Mouse (Mus musculus) MEL-GATA-1-ER (cell line): ENCODE results near the gene Gm20388.

Source experiments
- DNase-seq: peaks from one replicate; pipeline ENCODE4 v3.0.0-alpha.2; 2012; ENCODE audit warnings: low read depth; ENCODE audit errors: extremely low read depth

The Gm20388 gene

DNA sequence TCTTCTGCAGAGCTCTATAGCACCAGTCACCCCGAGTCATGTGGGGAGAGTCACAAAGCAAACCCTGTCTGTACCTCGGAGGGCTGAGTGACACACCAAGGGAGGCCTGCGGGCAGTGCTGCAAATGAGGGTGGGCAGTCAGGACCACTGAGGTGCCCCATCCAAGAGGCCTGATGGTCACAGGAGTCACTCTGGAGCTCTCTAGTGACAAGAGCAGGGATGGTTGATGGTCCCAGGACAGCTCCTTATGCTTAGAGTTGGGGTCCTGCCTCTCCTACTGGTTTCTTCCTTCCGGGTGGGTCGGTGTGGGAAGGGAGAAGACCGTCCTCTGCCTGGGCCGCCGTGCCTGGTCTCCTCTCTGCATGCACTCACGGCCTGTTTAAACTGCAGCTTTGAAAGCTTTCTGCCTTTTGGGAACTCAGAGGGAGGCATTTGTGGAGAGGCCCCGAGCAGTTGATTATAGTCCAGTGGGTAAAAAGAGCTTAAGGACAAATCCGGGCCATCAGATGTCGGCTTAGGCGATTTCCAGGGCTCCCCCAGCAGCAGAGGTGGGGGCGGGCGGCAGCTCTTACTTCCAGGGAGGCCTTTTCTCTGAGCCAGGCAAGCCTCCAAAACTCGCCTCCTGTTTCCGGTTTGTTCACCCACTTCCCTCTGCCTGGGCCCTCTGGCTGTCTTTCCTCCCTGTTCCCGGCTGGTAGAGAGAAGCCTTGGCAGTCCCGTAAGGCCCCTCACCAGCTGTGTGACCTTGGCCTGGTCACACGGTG, 516.2 kb downstream of the Gm20388 start:
- no peak for DNase-seq

DNA sequence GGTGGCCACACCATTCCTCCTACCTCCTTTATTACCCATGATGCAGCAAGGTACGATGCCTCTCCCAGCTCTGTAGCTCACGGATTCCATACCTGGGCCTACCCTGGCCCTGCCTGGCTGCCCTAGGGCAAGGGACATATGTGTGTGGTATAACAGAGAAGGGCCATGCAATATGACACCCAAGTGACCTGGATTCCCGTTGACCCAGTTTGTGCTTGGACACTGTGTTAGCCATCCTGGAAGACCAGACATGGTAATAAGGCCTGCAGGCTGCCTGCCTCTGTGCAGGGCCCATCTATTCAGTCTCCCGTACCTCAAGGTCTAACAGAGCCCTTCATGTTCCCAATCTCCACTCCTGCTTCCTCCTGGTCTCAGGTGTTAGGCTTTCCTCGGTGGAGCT, 517.9 kb downstream of the Gm20388 start:
- no peak for DNase-seq

DNA sequence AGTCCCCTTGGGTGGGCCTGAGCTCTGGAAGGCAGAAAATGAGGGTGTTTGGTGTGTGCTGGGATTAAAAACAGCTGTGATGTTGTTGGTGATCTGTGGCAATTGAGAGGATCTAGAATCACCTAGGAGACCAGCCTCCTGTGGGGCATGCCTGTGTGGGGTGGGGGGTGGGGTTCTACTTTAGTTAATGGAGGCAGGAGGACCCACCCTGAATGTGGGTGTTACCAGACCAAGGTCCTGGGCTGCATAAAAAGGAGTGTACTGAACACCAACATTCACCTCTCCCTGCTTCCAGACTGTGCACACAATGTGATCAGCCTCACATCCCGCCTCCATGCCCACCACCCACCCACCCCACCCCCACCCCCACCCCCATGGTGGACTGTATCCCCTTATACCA, 518.5 kb downstream of the Gm20388 start:
- no peak for DNase-seq

DNA sequence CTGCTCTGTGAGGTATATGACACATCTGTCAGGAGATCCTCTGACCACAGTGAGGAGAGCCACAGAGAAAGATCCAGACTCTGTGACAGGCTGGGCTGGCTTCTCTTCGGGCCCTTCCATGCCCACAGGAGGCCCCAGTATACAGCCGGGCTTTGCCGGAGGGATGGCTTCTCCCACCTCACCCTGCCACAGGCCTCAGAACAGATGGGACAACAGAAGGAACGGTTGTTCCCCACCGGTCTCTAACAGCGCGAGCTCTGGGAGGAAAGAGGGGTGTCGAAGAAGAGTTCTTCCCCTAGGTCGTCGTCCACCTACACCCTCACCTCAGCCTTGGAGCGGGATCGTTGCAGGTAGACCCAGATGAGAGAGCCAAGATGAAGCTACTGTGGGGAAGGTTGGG, 520.4 kb downstream of the Gm20388 start:
- DNase-seq = no peak

DNA sequence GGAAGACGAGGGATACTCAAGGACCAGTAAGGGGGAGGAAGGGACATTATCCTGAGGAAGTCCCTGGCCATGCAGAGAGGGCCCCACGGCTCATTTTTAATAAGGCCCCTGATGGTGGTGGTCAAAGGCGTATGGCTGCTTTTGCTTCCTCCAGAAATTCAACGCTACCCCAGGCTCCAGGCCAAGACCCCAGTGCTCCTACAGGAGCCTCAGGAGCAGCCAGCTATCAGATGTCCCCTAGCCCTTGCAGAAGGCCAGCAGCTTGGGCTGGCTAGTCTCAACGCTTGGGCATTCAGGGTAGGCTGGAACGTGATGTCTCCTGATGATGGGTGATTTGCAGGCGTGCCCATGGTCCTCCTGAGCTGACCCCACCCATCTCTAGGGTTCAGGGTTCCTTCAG, 521.8 kb downstream of the Gm20388 start:
- no peak for DNase-seq

DNA sequence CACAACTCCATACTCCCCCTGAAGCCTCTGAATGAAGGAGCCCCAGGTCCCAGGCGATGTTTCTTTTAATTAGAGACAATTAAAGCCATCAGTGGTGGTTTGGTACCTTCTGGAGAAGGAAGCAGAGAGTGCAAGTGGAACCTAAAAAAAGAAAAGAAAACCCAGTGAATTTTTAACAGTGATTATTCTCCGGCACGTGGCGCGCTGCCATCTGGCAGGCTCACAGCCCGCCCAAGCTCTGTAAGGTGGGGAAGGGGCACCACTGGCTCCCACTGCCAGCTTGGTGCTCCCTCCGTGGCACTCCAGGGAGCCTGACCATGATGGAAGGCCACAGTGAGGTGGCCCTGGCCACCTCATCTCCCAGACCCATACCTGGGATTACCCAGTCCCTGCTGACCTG, 522.5 kb downstream of the Gm20388 start:
- DNase-seq = no peak

DNA sequence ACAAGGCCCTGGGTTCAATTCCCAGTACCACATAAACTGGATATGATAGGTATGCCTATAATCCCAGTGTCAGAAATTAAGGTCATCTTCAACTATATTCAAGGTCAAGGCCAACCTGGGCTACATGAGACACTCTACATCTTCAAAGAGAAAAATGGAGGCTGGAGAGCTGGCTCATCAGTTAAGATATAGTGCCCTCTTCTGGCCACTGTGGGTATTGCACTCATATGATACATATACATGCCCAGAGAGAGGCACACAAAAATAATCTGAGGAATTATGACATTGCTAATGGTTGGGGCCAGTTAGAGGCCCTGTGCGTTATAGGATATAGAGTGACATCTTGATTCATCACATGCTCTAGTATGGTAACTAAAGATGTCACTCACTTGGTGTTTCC, 523.1 kb downstream of the Gm20388 start:
- DNase-seq = no peak

DNA sequence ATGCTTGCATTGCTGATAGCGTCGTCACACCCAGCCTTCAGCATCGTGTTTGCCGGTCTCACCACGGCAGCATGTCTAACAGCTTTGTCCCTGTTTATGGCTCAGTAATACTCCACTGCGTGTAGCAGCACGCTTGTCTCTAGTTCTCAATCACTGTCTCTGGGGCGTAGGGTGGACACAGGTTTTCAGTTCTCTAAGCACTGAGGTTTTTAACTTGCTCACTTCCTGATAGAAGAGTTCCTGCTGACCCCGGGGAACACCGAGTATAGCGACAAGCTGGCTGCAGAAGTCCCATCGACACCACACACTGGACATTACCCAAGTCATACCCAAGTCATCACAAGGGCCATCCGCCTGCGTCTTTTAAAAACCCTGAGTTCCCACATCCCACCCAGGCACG, 525.1 kb downstream of the Gm20388 start:
- DNase-seq = no peak

DNA sequence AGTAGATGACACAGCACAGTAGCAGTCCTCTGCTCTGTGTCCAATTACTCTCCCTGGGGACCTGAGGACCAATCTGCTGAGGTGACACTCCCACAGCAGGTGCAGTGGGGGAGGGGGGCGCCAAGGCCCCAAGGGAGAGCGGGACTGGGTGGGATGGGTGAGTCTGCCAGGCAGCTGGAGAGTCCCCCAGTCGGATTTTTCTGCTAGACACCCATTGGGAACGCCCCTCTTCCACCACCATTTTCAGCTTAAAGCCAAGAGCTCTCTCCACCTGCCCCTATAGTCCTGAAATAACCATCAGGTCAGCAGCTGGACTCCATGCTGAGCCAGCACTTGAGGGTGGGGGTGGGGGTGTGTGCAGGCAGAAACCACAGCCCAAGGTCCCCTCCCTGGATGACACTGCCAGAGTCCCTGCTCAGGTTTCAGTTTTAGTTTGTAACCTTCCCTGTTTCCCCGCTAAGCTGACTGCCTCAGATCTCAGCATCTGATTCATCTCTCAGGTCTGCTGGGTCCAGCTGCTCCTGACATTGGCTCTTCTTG, 525.9 kb downstream of the Gm20388 start:
- DNase-seq = no peak

DNA sequence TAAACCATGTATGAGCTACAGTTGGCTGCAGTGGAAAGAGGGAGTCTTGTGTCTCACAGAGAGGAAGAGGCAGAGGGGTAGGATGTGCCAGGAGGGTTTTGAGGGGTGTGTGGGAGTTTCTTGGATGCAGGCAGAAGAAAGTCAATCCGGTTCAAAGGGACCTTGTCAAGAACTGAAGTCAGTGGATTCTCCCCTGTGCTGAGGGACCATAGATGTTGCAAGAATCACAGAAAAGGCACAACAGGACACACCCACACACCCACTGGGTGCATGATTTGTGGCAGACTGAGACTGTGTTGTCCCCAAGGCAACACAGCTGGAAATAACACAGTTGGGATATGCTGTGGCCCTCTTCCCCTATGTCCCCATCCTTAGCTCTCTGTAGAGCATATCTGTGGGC, 526.6 kb downstream of the Gm20388 start:
- no peak for DNase-seq

DNA sequence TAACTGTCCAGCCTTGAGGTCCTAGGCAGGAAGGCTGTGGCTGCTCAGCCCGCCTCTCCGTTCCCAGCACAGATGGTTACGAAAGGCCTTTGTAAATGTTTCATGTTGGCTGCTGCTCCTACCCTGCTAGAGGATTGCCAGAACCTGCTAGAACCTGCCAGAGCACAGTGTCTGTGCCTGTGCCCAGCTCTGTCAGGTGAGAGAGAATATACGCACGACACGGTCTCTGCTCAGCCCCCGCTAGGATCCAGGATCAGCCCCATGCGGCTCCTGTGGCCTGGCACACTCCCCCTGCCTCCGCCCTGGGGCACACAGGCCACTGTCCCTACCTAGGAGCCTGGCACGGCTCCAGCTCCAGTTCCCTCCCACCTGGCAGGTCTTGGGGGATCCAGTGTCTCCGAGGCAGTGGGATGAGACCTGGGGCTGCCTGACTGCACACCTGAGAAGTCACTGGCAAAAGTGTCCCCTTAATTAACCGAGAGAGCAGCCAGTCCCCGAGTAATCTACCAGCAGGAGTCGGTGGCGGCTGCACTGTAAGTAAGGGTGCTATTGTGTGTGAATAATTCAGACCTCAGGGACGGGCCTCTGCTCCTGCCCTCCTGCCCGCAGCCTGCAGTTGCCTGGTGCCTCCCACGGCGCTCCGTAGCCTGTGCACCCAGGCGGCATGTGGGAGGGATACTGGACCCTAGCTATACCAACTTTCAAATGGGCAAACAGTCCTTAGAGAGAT, 527.2 kb downstream of the Gm20388 start:
- no peak for DNase-seq

DNA sequence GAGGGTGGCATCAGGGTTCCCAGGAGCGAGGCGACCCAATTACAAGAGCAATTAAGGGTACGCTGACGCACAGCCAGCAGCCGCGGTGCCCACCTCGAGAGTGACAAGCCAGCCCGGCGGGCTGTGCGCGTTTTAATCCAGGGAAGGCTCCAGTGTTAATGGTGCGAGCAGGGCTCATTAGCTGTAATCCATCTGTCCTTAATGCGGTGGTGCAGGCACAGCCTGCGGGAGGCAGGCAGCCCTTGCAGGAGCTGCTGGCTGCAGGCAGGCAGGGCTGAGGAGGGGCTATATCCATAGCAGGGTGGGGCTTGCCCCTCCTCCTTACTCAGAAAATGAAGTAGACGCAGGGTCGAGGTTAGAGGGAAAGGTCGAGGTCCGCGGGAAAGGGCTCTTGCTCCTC, 528.7 kb downstream of the Gm20388 start:
- DNase-seq = no peak

DNA sequence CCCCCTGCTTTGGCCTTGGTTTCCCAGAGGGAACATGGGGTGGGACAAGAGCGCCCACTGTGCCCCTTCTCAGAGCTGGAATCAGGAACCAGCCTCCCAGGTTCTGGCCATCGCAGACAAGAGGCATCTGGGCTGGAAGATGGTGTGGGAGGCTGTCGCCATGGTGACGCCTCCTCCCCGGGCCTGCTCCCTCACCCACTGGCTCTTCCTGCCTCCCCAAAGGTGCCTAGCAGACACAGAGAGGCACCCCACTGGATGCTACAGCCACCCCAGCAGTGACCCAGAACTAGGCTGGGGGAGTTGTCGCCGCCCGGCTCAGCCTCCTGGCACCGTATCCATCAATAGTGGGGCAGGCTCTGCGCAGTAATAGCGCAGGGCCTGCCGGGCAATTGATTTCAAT, 530.1 kb downstream of the Gm20388 start:
- DNase-seq = no peak

DNA sequence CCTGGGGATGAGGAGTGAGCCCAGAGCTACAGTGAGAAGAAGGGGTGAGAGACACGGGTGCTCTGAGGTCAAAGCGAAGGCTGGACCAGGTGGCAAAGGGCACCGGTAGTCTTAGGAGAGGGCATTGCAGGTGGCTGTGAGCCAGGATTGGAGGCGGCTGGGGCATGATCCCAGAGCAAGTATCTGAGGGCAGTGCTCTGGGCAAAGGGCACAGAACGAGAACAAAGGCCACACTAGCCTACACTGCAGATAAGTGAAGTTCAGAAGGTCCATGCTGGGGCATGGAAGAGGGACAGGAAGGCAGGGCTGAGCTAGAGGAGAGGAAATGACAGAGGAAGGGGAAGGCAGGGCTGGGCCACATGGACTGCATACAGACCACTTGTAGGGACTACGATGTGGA, 531.0 kb downstream of the Gm20388 start:
- DNase-seq = no peak

DNA sequence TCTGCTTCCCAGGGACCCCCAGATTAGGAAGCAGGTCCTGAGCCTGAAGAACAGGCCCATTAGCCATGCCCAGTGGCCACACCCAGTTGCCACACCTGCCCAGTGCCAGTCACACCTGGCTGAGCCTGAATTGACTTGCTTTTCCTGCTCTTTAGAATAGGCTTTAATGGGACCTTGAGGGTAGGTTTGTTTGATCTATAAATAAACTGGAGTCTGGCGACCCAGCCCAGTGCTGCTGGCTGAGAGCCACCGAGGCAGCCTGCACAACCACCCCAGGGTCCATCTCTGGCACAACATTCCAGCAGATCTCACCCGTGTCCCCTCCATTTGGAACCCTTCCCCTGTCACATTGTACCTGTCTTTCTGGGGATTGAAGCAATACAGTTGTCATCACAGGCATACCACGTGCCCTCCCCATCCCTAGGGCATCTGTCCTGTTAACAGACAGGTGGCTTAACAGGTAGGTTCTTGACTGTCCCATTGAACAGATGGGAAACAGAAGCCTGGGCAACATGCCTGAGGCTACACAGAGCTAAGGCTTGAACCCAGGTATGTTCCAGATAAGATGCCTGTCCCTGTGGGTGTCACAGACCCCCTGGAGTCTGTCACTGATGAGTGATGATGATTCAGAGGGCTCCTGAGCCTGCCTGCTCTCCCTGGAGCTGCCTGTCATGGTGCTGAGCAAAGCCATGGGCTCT, 531.8 kb downstream of the Gm20388 start:
- DNase-seq = no peak

DNA sequence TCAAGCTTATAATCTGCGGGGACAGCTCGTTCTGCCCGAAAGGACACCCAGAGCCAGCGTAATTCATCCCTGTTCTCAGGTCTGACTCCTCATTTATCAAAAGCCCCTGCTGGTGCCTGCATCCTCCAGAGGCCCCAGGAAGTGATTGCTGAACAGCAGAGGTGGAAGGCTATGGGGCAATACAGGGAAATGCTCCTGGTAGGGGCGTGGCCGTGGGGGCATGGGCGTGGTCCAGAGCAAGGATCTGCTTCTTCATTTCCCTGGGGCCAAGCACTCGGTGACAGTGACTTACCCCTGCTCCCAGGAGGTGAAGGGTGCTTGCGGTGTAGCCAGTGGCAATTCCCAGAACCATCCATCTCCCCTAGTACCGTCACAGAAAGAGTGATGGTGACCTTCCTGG, 534.6 kb downstream of the Gm20388 start:
- no peak for DNase-seq

DNA sequence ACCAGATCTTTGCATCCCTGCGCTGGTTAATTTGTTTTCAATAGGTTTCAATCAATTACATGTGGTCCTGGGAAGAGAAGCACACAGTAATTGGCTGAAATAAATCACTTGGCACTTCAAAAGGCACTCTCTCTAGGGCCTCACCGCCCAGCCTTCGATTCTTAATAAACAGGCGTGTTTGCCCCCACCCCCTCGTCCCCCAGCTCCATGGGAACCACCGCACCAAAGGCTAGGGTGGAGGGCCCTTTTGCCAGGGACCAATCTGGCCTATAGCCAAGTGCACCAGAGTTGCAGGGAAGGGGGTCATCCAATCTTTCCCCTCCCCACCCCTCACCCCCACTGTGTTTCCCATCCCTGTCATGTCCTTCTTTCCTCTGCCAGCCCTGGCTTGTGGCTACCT, 537.5 kb downstream of the Gm20388 start:
- DNase-seq = no peak

DNA sequence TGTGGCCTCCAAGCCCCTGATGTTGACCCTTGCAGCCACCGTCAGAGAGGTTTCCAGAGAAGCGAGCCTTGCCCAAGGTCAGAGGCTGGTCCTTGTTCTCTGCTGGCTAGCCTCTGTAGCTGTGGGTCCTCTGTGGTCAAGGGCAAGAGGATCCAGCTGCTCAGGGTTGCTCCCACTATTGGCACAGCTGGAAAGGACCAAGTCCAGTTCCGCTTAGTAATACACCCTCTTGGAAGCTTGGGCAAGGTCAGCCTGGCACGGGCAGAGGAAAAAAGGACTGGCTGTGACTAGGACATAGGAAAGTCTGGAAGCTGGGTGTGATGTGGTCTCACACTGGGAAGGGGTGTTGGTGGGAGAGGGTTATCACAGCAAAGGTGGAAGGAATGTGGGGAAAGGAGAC, 538.5 kb downstream of the Gm20388 start:
- DNase-seq = no peak

DNA sequence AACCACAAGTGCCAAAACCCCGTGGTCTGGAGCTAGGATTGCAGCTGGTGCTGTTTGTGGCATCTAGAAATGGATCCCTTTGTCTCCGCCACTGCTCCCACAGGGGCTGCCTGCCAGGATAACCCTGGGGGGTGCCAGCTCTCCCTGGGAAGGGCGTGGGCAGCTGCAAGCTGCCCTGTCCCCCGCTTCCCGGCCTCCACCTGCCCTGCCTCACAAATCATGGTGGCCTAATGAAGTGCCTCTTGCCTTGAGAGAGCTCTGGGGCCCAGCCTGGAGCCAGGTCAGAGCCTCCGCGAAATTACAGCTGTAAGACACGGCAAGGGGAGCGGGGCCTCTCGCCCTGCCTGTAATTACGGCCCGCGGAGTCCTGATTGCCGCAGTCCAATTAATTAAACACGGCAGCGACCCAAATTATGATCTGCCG, 539.0 kb downstream of the Gm20388 start:
- no peak for DNase-seq

DNA sequence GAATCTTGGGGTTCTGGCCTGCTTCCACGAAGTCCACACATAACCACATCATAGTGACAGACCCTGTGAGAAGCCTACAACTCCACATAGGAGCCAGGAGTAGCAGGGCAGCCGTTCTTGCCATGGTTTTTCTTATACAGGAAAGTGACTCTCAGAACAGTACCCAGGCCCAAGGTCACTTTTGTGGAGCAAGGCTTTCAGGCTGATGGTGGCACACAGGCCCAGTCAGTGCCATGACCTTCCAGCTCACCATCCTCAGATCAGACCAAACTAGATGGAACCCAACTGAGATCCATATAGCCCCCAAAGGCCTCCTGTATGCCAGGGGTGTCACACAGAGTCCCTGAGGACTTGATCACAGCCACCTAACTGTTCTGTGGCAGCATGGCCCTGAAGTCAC, 541.5 kb downstream of the Gm20388 start:
- no peak for DNase-seq

DNA sequence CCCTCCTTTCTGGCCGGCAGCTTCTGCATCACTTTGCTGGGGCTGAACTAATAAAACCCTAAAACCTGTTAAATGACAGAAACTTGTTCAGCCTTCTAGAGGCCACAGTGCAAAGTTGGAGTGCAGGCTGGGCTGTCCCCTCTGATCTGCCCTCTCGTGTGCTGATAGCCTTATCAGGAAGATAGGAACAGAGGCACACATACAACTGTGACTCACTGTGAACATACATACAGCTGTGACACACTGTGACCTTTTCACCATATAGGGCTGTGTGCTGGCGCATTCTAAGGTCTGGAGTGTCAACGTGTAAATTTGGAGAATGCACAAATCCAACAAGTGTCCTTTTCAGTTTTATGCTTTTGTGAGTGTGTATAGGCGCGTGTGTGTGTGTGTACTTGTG, 543.8 kb downstream of the Gm20388 start:
- DNase-seq = no peak

DNA sequence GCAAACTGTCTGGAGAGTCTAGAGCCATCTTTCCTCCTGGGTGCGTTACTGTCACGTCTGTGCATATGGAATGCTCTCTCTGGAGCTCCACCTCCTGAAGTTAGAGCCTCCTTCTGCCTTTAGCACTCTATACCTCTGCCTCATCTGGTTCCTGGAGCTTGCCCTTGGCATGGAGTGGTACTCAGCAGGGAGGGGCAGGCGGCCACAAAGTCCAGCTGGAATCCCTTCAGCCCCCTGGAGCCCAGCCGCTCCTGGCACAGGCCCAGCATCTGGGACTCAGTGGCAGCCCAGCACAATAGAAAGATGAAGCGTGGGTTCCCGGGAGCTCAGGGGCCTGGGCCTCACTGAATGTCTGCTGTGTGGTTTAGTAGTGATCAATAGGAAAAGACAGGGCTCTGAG, 549.7 kb downstream of the Gm20388 start:
- DNase-seq = no peak
